Mouse (Mus musculus) hindbrain, embryonic 11.5 days (tissue): ENCODE measurements around the gene Arl6ip4. TPM values are rescaled to one million over a fixed set of nuclear protein-coding genes. Genes with fewer than 3 reads are reported as not detected.

ENCODE experiments used
- ATAC-seq: fragments of 200-750 bp; cut with Nextera tagmentation; 2 replicates; pipeline ENCODE4 v1.8.0; 2017; ENCODE audit warnings: mild to moderate bottlenecking, moderate TSS enrichment, moderate library complexity; ENCODE audit not compliant: low FRiP score
- DNase-seq: peaks from one replicate; pipeline ENCODE4 v3.0.0-alpha.2; 2015; ENCODE audit warnings: low spot score
- H3K27ac ChIP-seq: fragments of 300-500 bp; sonication (generic); 2 replicates; pipeline ENCODE4 v1.5.1; 2014; ENCODE audit warnings: mild to moderate bottlenecking, low read depth, low read length
- H3K27me3 ChIP-seq: fragments of 300-500 bp; sonication (generic); 2 replicates; pipeline ENCODE4 v1.6.1; 2014; ENCODE audit warnings: mild to moderate bottlenecking, low read length, moderate library complexity, mixed read lengths; ENCODE audit not compliant: control insufficient read depth, insufficient read depth
- H3K36me3 ChIP-seq: fragments of 300-500 bp; sonication (generic); 2 replicates; pipeline ENCODE4 v1.6.1; 2014; ENCODE audit warnings: mild to moderate bottlenecking, low read length, moderate library complexity, mixed read lengths; ENCODE audit not compliant: control insufficient read depth, insufficient read depth
- H3K4me1 ChIP-seq: fragments of 300-500 bp; sonication (generic); replicated peaks from 2 replicates; pipeline ENCODE4 v1.6.1; 2014; ENCODE audit warnings: low read length, mixed read lengths; ENCODE audit not compliant: control insufficient read depth, insufficient read depth
- H3K4me2 ChIP-seq: fragments of 300-500 bp; sonication (generic); replicated peaks from 2 replicates; pipeline ENCODE4 v1.6.1; 2014; ENCODE audit warnings: mild to moderate bottlenecking, low read depth, low read length
- H3K4me3 ChIP-seq: fragments of 300-500 bp; sonication (generic); 2 replicates; pipeline ENCODE4 v1.5.1; 2014; ENCODE audit warnings: low read depth, low read length
- H3K9ac ChIP-seq: fragments of 300-500 bp; sonication (generic); 2 replicates; pipeline ENCODE4 v1.6.1; 2014; ENCODE audit warnings: low read depth, low read length
- H3K9me3 ChIP-seq: fragments of 300-500 bp; sonication (generic); 2 replicates; pipeline ENCODE4 v1.6.1; 2016; ENCODE audit warnings: low read length; ENCODE audit not compliant: control insufficient read depth
- WGBS: fragments of 180-500 bp; shearing (Covaris S2); extraction: QIAGEN DNeasy Blood & Tissue Kit; methylation state at CpG from one replicate; pipeline ENCODE4 v1.1.7; 2014; 5-methylcytosine and 5-hydroxymethylcytosine counted together
- polyA plus RNA-seq: library from polyadenylated mRNA; unstranded; fragments of >200 nt; fragmentation: Nextera tagmentation; extraction: Ambion mirVana; gene quantifications from 2 replicates; pipeline ENCODE4 v1.2.1, GENCODE M21; 2014

The Arl6ip4 gene
- polyA plus RNA-seq, 1 experiment from 2014 or later: 91.5 TPM

DNA sequence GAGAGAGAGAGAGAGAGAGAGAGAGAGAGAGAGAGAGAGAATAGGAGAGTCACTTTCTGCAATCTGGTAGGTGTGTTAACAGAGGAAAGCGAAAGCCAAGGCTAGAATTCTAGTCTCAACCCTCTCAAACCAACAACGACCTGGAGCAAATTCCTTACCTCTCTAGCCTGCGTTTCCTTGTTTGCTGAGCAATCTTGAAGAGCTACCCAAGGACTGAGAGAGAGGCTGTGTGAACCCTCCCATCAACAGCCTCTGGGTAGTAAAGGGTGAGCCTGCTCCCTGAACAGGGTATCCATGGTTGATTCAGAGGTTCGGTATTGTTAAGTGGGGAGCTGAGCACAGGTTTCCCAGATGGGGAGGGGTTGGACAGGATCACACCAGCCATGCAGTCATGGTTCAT lies 36.8 kb downstream of the Arl6ip4 start:
- no peak overlapping the region for H3K4me3 ChIP-seq
- ATAC-seq: no peak
- H3K27me3 ChIP-seq: no peaks in the 10 kb centered on the region
- no peak overlapping the region for H3K27ac ChIP-seq
- no peak overlapping the region for H3K9ac ChIP-seq
- H3K4me2 ChIP-seq: no peak overlapping the region
- H3K36me3 ChIP-seq: no peaks in the 10 kb centered on the region
- no peak for DNase-seq
- no peaks in the 10 kb centered on the region for H3K9me3 ChIP-seq
- WGBS: 90% methylated on average over 4 of the region's 4 CpGs
- no peaks in the 10 kb centered on the region for H3K4me1 ChIP-seq

DNA sequence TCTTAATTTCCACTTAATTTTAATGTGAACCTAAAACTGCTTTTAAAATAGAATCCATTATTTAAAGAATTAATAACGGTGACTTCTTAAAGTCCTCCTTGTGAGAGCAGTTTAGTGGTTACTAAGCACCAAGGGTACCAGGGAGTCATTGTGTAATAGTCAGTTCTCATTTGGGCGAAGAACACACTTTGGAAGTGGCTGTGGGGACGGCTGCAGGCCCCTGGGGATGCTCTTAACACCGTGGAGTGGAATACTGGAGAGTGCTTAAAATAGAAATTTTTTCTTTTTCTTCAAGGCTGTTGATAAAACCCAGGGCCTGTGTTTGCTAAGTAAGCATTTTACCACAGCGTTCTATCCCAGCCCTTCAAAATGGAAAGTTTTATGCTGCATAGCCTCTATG lies 40.1 kb downstream of the Arl6ip4 start:
- ATAC-seq: no peak

DNA sequence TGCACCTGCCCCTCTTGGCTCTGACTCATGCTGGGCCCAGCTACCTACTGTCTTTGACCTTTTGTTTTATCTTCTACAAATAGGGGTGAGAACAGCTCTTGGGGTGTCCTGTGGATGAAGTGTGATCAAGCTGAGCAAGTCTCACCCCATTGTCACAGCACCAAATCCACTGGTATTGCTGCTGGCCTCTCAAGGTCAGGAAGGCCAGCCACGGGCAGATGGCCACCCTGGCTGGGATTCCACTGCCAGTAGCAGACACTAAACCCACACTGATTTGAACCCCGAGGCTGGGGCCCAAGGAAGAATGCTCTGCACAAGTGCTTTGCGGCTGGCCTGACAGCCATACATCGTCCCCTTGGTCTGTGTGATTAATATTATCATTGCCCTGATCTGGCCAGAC lies 42.4 kb downstream of the Arl6ip4 start:
- H3K4me3 ChIP-seq: no peak overlapping the region
- H3K4me1 ChIP-seq: no peaks in the 10 kb centered on the region
- H3K36me3 ChIP-seq: no peaks in the 10 kb centered on the region
- H3K27me3 ChIP-seq: no peaks in the 10 kb centered on the region
- ATAC-seq: no peak
- no peaks in the 10 kb centered on the region for H3K9me3 ChIP-seq
- H3K4me2 ChIP-seq: no peak overlapping the region
- DNase-seq: no peak
- no peak overlapping the region for H3K27ac ChIP-seq
- 64% methylated on average over 4 of the region's 4 CpGs for WGBS
- H3K9ac ChIP-seq: no peak overlapping the region

More for the DNA sequence above, 40.1 kb downstream of the Arl6ip4 start:
- H3K27ac ChIP-seq: no peak overlapping the region
- DNase-seq: no peak
- H3K4me2 ChIP-seq: no peak overlapping the region
- no peaks in the 10 kb centered on the region for H3K4me1 ChIP-seq
- H3K27me3 ChIP-seq: no peaks in the 10 kb centered on the region
- H3K36me3 ChIP-seq: no peaks in the 10 kb centered on the region
- no peaks in the 10 kb centered on the region for H3K9me3 ChIP-seq
- WGBS: 87% methylated on average over 5 of the region's 5 CpGs
- no peak overlapping the region for H3K4me3 ChIP-seq
- H3K9ac ChIP-seq: no peak overlapping the region

DNA sequence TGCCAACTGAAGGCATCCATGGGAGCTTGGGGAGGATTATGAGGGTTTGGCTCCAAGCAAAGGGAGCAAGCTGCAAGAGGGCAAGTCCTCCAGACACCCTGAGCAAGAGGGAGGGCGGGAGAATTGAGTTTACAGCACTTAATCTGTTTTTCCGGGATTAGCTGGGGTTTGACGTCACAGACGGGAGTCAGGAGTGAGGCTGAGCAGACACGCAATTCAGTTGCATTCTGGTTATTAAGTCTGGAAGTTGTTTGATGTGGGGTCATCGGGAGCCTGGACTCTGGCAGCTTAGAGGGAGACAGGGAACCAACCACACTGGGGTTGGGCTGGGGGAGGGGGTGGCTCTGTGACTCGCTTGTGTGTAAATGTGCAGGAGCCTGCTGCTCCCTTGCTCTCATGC lies 43.6 kb downstream of the Arl6ip4 start:
- Histone ChIP-seq H3K9ac (no peak overlapping the region), H3K4me1 (no peaks in the 10 kb centered on the region), H3K36me3 (no peaks in the 10 kb centered on the region), H3K9me3 (no peaks in the 10 kb centered on the region), H3K4me3 (no peak overlapping the region), H3K27me3 (no peaks in the 10 kb centered on the region), H3K4me2 (no peak overlapping the region), H3K27ac (no peak overlapping the region)
- DNase-seq (no peak), ATAC-seq (no peak)
- 64% methylated on average over 7 of the region's 7 CpGs for WGBS

DNA sequence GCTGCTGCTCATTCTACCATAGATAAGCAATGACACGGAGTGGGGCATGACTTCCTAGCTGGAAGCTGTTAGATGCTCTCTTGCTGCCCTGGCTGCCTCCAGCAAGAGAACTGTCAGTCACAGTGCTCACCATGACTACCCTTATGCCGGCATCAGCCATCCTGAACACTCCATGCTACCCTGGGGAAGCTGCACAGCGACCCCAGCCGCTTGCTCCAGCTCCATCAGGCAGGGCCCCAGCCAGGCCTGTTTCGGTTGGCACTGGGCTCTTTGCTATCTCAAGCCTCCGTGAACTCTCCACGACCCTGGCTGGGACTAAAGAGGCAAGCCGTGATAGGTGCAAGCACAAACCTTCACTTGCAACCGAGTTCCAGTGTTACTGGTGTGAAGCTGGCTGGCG lies 45.9 kb downstream of the Arl6ip4 start:
- Histone ChIP-seq H3K27ac (no peak overlapping the region), H3K4me1 (peaks cover 11% of the 10 kb centered on the region), H3K4me2 (no peak overlapping the region), H3K9ac (no peak overlapping the region), H3K36me3 (no peaks in the 10 kb centered on the region), H3K4me3 (no peak overlapping the region), H3K9me3 (no peaks in the 10 kb centered on the region), H3K27me3 (no peaks in the 10 kb centered on the region)
- ATAC-seq (peak; percentile 38; the same call in 1 of the 2 replicates), DNase-seq (peak; percentile 39)
- WGBS: 54% methylated on average over 10 of the region's 10 CpGs

DNA sequence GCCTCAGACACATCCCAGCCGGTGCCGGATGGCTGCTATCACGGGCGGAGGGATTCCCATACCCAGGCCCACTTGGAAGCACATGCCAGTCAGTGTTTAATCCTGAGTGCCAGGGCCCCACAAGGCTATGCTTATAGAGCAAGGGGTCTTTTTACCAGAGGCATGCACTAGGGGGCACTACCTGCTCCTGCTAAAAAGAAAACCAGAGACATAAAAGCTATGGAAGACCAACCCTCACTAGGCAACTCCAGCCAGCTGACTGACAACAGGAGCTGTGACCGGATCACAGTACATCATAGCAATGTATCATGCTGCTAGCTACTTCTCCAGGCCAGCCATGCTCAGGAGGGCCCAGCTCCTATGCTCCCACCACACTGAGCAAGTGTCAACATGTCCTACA lies 46.7 kb downstream of the Arl6ip4 start:
- Histone ChIP-seq H3K4me1 (peaks cover 13% of the 10 kb centered on the region), H3K36me3 (no peaks in the 10 kb centered on the region)
- peak; percentile 40; the same call in 1 of the 2 replicates for ATAC-seq

DNA sequence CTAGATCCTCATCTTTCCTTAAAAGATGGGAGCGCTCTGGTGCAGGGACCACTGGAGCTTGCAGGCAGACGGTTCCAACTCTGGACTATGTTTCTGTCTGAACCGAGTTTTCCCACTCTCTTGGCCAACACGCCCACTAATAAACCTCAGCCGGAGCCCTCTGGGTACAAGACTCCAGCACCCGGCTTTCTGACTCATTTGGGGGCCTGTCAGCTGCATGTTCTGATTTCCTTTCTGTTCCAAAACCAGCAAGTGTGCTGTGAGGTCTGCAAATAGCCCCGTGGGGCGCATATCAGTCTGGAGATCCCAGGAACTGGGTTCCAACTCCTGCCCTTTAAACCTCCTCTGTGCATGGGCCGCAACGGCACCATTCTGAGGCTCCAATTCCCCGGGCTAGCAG lies 47.6 kb downstream of the Arl6ip4 start:
- ATAC-seq: no peak
- no peaks in the 10 kb centered on the region for H3K27me3 ChIP-seq
- H3K27ac ChIP-seq: no peak overlapping the region
- no peak overlapping the region for H3K4me3 ChIP-seq
- H3K4me1 ChIP-seq: peaks cover 15% of the 10 kb centered on the region
- H3K36me3 ChIP-seq: no peaks in the 10 kb centered on the region
- 81% methylated on average over 11 of the region's 11 CpGs for WGBS
- no peak overlapping the region for H3K9ac ChIP-seq
- no peaks in the 10 kb centered on the region for H3K9me3 ChIP-seq
- no peak overlapping the region for H3K4me2 ChIP-seq
- no peak for DNase-seq

More for the DNA sequence above, 46.7 kb downstream of the Arl6ip4 start:
- Histone ChIP-seq H3K9ac (no peak overlapping the region), H3K4me2 (no peak overlapping the region), H3K27ac (no peak overlapping the region), H3K27me3 (no peaks in the 10 kb centered on the region), H3K4me3 (no peak overlapping the region), H3K9me3 (no peaks in the 10 kb centered on the region)
- peak; percentile 82 for DNase-seq
- WGBS: 64% methylated on average over 5 of the region's 5 CpGs

DNA sequence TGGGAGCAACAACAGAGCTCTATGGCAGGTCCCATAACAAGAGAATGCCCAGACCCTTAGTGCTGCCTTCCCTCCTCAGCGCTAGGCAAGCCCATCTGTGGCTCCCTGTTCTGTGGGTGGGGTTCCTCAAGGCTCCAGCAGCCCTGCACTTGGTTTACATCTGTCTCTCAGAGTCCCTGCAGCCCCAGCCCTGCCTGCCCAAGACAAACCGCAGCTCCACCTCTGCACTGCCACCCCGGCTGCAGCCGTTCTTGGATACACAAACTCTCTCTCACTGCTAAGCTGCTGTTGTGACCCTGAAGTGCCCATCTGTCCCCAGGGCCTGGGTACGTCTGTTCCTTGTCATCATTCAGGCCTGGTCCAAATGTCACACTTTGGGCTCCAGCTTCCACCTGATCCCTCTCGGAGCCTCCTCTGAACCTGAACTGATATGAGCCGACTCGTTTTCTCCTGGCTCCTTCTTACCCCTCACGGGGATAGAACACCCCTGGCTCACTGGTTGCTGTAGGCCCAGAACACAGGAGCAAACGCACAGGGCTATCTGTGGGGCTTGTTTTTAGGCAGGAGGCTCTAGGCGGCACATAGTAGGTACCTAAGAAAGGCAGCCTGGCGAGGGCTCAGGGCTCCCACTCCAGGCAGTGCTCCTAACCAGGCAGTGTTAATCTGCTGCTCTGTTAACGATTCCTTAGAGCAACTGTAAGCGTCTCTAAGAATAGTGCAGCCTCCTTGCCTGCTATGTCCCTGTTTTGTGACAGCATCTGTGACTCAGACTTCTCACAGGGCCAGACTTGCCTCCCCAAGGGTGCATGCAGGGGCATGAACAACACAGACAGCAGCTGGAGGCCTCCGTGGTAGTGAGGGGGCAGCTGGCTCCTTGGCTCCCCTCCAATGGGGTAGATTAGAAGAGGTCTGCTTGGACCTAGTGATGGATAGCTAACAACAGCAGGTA lies 50.0 kb downstream of the Arl6ip4 start:
- Histone ChIP-seq H3K27me3 (no peaks in the 10 kb centered on the region), H3K9me3 (no peaks in the 10 kb centered on the region), H3K4me2 (no peak overlapping the region), H3K27ac (peak overlapping the region; percentile 2; the same call in 1 of the 2 replicates), H3K36me3 (no peaks in the 10 kb centered on the region), H3K4me3 (no peak overlapping the region), H3K4me1 (peaks cover 15% of the 10 kb centered on the region), H3K9ac (no peak overlapping the region)
- DNase-seq (no peak), ATAC-seq (peak; percentile 34; the same call in 1 of the 2 replicates)
- WGBS: 56% methylated on average over 15 of the region's 15 CpGs

DNA sequence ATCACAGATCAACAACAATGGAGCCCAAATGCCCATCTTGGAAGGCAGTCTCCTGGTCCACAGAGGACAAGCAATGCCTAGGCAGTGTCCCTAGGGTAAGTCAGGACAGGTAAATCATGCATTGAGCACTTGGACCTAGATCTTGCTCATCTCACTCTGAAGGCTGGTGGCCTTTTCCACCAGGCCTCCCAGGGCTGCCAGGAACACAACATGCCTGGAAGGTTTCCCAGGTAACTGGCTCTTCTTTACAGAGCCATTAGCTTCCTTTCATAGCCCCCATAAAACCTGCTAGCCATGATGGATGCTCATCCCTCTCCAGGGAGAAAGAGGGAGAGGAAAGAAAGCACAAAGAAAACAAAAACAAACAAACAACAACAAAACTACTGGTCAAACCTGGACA lies 50.9 kb downstream of the Arl6ip4 start:
- H3K4me2 ChIP-seq: no peak overlapping the region
- DNase-seq (no peak), ATAC-seq (no peak)
- no peak overlapping the region for H3K27ac ChIP-seq
- H3K4me1 ChIP-seq: peaks cover 15% of the 10 kb centered on the region
- no peak overlapping the region for H3K4me3 ChIP-seq
- H3K9ac ChIP-seq: no peak overlapping the region
- no peaks in the 10 kb centered on the region for H3K36me3 ChIP-seq
- H3K9me3 ChIP-seq: no peaks in the 10 kb centered on the region
- H3K27me3 ChIP-seq: no peaks in the 10 kb centered on the region
